Mouse (Mus musculus): ENCODE results near the gene Rasgef1c.

Gene Rasgef1c

GRCm38 (mm10) chr11:49977963-49978568 lies 76.4 kb downstream of the Rasgef1c start:
- no peak for DNase-seq (ENCODE audit: low read depth)

GRCm38 (mm10) chr11:49978935-49979334 lies 77.3 kb downstream of the Rasgef1c start:
- DNase-seq (ENCODE audit: low read depth) = no peak

DNA sequence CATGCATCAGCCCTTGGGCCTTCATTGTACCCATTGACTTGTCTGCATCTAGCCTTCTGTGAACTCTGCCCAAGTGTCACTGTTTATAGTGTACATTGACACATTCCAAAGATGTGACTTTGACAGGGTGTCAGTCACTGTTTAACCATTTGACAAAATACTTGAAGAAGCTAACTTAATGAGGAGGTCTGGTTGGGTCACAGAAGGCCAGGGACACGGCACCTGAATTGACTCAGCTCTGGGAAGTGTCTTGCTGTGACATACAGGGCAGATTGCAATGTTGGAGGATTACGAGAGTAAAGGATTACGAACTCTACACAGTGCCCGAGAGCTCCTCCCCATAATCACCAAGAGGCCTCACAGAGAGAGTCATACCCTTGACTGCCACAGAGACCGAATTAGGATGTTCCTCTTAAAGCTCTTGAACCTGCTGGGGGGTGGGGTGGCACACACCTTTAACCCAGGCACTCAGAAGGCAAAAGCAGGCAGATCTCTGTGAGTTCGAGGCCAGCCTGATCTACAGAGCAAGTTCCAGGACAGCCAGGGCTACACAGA lies 79.1 kb downstream of the Rasgef1c start:
- no peak for DNase-seq (ENCODE audit: low read depth)

DNA sequence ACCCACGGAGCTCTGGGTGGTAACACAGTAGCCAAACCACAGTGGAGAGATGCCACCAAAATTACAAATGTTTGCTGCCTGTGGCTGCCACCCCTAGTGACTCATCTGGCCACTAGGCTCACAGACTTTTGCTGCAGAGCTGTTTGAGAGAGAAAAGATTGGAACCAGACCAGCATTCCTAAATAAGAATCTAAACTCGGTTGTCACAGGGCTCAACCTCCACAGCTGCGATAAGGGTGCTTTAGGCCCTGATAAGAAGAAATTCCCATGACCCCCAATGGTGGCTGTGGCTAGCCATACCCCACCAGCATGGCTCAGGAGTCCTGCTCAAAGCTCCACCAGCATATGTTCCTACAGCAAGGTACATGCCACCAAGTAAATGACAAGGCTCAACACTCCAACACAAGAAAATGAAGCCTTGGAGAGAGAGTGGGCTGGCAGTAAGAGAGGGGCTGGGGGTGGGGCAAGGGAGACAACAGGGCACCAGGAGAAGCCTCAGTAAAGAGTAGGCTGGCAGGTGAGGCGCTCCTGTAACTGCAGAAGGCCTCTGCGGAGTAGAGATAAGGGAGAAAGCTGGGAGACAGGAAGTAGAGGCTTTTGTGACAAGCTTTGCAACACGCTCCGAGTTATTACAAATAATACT lies 79.8 kb downstream of the Rasgef1c start:
- no peak for DNase-seq (ENCODE audit: low read depth)

DNA sequence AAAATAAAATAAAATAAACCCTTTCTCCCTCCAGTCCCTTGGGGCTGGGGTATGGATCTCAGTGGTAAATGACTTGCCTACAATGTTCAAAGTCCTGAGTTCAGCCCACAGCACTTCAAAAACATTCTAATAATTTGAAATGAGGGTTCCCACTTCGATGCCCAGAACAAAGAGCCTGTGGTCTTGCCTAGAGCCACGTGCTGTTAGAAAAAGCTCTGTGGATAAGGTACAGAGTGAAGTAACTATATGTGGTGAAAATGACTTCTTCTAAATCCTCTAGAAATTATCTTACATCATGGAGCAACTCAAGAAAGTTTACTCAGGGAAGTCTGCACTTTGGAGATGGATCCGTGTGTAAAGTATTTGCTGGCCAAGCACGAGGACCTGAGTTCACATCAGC lies 80.5 kb downstream of the Rasgef1c start:
- no peak for DNase-seq (ENCODE audit: low read depth)

DNA sequence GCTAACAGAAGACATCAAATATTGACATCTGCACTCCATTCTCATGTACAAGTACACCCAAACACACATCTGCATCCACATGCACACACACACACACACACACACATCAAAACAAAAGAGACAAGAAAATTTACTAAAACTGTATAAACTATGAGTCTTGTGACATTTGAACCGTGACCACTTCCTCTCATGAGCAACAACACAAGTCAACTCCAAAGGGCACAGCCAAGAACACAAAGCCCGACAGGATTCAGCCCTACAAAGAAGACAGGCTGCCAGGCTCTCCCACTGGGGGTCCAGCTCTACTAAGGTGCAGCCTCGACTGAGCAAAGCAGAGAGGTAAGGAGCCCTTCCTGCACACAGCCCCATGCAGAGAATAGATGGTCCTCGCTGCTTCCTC lies 81.2 kb downstream of the Rasgef1c start:
- no peak for DNase-seq (ENCODE audit: low read depth)

DNA sequence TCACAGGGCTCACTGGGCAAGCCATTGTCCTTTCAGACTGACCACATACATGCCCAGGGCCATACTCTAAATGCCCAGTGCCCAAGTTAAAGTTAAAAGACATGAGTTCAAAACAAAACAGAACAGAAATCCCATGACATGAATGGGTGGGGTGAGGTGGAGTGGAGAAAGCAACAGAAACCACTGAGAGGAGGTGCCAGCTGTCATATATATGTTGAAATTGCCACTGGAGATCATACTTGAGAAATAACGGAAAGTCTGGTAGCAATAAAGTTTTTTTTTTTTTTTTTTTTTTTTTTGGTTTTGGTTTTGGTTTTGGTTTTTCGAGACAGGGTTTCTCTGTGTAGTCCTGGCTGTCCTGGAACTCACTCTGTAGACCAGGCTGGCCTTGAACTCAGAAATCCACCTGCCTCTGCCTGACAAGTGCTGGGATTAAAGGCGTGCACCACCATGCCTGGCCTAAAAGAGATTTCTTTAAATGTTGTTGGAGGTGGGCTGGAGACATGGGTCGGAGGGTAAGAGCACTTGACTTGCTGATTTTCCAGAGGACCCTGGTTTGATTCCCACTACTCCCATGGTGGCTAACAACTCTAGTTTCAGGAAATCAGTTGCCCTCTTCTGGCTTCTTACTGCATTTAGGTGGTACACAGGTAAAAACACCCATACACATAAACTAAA lies 82.4 kb downstream of the Rasgef1c start:
- DNase-seq (ENCODE audit: low read depth) = no peak

DNA sequence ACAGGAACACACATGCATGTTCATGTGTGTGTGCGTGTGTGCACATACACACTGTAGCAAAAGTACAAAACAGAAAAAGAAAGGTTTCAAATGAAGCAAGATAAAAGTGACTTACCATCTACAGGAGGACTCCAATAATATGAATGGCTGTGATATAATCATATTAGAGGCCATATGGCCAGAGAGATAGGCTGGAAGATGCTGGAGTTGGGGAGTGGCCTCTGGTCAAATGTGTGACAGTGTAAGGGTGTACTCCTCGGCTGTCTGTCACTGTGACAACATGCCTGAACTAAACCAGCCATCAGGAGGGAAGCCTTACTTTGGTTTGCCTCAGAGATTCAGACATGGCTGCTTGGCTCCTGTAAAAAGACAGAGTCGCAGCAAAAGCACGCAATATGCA lies 83.4 kb downstream of the Rasgef1c start:
- DNase-seq (ENCODE audit: low read depth) = no peak

GRCm38 (mm10) chr11:49986277-49987036 lies 84.8 kb downstream of the Rasgef1c start:
- DNase-seq (ENCODE audit: low read depth) = peak; percentile 56

DNA sequence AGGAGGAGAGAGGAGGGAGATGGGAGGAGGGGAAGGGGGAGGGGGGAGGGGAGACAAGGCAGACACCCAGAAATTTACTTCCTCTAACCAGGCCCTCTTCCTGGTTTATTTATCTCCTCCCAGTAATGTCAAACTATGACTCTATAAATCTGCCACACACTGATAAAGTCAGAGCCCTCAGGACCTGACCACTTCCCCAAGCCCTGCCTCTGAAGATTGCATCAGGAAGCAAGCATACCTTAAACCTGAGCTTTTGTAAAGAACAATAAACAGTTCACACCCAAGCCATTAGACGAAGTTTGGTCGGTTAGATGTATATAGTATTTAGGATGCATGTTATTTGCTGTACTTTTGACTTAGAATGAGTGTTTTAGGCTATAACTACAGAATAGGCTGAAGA lies 92.9 kb downstream of the Rasgef1c start:
- no peak for DNase-seq (ENCODE audit: low read depth)

- no peak for DNase-seq (ENCODE audit: low read depth)
Measured at GRCm38 (mm10) chr11:49996398-49996797, 94.8 kb downstream of the Rasgef1c start.

DNA sequence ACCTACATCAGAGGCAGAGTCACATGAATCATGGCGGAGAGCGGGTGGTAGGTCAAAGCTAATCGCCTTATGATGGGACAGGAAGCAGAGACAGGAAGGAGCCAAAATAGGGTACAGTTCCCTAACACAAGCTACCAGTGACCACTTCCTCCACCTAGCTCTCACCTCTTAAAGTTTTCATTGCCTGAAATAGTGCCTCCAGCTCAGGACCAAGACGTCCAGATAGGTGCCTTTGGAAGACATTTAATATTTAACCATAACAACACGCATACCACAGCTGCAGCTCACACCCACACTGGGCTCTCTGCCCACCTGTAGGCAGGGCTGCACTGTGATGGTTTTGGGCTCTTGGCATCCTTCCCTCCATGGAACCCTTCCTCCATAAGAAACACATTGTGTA lies 95.7 kb downstream of the Rasgef1c start:
- DNase-seq (ENCODE audit: low read depth) = no peak

DNA sequence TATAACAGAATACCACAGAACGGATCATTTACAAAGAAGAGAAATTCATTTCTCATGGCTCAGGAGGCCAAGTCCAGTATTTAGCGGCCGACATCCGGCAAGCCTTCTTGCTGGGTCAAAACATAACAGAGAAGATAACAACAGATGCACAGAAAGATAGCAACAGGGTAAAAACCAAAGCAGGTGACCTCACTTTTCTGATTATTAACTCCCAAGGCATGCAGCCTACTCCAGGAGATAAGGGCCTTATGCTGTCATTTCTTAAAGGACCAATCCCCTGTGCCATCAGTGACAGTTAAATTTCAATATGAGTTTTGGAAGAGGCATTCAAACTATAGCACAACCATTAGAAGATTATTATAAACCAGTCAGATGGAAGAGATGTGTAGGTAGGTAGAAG lies 101.2 kb downstream of the Rasgef1c start:
- no peak for DNase-seq (ENCODE audit: low read depth)

DNA sequence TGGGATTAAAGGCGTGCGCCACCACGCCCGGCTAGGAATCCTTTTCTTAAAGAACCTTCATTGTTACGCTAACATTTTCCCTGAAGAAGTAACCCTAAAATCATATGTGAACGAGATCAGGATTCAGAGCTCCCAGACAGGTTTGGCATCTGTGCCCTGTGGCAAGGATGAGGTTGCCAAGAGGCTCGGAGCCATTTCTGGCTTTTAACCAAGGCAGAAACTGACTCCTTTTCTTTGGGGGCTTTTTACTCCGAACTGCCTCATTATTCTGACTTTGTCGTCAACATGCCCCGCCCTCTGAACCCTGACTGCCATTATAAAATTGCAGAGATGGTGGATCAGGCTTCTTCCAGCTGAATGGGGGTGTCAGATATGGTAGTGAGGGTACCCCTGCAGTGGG lies 106.1 kb downstream of the Rasgef1c start:
- DNase-seq (ENCODE audit: low read depth) = no peak

DNA sequence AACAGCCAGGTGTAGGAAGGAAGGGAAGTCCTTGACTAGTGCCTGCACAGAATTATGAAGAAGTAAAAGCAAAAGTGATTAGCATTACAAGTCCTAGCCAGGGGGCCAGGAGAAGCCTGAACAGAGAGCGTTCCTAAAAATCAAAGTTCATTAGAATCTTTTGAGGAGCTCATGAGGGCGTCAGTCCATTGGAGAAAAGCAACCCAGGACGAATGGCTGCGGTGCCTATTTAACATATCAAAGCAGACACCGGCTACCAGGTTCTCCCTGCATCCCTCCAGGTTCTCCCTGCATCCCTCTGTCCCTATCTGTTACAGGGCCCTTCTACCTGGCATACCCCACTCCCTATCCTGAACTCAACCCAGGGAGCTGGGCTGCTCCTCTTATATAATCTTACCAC lies 106.6 kb downstream of the Rasgef1c start:
- DNase-seq (ENCODE audit: low read depth) = no peak

- DNase-seq (ENCODE audit: low read depth) = no peak
Measured at GRCm38 (mm10) chr11:50013016-50013415, 111.4 kb downstream of the Rasgef1c start.

GRCm38 (mm10) chr11:50016503-50016902 lies 114.9 kb downstream of the Rasgef1c start:
- DNase-seq (ENCODE audit: low read depth) = no peak

DNA sequence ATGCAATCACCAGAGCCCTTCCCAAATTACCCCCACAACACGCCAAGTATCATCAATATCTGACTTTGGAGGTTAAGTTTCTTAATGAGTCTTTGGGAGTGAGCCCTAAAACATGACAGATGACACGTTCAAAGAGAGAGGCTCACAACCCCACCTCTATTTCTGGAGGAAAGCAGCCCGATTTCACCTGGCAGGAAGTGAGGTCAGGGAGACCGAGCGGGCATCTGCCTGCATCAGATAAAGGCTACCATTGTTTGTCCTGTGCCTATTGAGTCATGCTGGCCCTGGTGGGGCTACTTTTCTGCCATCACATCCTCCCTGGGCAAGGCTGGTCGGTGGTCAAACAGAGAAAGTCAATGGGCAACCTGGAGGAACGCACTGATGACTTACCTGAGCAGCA lies 115.9 kb downstream of the Rasgef1c start:
- DNase-seq (ENCODE audit: low read depth) = no peak

- no peak for DNase-seq (ENCODE audit: low read depth)
Measured at GRCm38 (mm10) chr11:50018848-50019247, 117.2 kb downstream of the Rasgef1c start.

DNA sequence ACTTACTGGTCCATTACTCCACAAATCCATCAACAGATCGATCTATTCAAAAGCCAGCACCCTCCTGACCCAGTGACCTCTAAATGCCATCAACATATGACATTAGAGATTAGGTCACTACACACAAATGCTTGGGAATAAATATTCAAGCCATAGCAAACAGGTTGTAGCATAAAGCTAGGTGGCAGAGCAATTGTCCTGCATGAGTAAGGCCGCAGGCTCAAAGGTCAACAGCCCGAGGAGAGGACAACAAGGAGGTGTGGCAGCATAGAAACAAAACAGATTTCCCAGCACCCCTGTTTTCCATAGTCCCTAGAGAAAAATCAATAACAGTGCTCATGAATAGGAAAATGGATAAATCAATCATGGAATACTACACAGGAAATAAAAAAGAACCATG lies 120.5 kb downstream of the Rasgef1c start:
- DNase-seq (ENCODE audit: low read depth) = no peak

DNA sequence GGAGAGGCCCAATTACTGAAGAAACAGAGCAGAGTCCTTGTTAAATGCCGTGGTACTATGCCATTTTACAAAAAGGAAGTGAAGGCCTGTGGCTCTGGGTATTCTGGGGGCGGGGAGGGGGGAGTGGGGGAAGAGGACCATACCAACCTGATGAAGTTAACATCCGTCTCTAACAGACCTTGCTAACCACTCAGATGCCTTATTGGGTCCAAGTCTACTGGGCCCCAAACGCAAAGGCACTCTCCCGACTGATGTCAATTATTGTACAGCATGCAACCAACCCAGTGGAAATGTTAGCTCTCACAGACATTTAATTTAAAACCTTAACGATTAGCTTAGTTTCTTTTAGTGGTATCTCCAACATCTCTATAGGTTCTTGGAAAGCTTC lies 122.8 kb downstream of the Rasgef1c start:
- no peak for DNase-seq (ENCODE audit: low read depth)

Data from c-Kit-positive CD71-negative TER-119-negative erythroid progenitor cells, embryonic 14.5 days (primary cell).